Mouse (Mus musculus) adipocyte (in vitro differentiated cells): Measurements from ENCODE around the gene Whamm.

Experiments used
- DNase-seq: peaks from one replicate; pipeline ENCODE4 v3.0.0-alpha.2; 2016; ENCODE audit warnings: low spot score

Gene Whamm

DNA sequence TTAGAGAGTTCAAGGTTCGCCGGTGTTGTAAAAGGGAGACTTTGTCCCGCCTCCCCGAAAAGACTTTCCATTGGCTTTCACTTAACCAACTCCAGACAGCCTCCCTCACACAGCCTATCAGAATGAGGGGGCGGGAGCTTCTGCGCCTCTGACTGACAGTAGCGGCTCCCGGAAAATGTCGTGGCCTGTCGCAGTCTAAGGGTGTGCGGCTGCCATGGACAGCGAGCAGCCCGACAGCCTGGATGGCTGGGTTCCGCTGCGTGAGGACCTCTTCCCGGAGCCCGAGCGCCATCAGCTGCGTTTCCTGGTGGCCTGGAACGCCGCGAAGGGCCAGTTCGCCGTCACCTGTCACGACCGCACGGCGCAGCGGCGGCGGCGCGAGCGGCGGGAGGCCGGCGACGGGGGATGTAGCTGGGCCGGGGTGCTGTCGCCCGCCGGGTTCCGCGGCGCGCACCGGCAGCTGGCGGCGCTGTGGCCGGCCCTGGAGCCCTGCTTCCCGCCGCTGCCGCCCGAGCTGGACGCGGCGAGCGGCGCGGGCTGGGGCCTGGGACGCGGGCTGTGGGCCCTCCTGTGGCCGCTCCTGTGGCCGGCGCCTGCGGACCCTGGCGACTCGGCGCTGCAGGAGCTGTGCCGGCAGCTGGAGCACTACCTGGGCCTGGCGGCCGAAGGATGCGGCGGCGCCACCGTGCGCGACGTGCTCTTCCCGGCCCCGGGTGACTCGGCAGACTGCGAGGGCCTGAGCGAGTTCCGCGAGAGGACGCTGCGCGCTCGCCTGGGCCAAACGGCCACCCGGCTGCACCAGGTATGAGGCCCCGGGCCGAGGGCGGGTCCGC, at the start of gene Whamm:
Gene Whamm (plus strand): TSS at position 159 of the 833 bp plus-strand sequence.
- peak; percentile 94 for DNase-seq

DNA sequence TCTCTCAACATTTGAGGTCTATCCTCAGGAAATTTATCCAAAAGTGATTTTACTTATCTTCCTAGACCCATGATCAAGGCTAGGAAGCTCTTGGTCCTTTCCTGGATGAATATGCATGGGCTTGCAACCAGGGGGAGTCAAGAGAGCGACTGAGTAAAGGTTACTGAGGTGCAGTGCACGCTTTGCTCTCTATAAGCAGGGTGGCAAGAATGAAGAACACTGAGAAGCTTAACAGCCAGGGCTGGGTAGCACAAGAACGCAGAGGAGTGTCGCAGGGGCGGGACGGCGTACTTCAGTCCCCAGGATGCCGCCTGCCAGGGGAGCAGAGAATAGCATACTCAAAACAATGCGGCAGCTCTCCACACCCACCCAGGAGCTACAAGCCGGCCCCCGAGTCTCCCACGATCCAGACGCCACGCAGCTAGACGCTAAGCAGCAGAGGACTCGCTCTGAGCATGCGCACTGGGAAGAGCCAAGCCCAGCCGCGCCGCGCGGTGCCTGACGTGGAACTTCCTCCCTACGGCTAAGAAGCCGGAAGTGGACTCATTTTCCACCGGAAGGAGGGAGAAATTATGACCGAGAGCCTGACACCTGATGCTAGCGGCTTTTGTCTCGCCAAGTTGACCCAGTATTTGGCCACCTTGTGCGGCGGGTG, 47.9 kb upstream of the Whamm start:
- peak; percentile 90 for DNase-seq

DNA sequence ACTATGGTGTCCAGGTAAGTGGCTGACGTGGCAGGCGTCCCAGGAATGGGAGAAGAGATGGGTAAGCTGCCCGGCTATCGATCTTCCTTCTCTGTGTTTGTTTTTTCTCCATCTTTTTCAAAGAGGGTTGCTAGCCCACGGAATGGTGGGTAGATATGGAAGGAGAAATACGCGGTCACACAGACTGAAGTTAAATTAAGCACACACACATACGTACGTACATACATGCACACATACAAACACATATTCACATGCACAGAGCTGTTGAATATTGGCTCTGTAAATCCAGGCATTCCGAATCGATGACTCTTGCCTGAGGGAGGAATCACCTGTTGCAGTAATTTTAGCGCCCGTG, 47.4 kb upstream of the Whamm start:
- DNase-seq, result no peak

DNA sequence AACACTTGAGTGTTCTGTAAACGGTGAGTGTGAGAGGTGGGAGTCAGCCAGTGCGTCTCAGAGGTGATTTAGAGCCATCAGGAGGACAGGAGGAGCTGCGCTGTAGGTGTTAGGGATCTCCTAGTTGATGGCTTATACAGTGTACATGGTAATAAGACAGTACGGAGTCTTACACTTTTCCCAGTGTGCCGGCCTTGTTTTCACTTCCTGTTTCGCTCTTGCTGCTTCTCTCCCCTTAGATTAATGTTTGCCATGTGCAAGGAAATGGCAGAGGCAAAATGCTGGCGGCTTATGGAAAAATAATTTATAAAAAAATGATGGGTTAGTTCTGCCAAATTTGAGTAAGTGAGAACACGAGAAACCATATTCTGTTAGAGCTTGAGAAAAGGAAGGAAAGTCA, 42.1 kb upstream of the Whamm start:
- no peak for DNase-seq

DNA sequence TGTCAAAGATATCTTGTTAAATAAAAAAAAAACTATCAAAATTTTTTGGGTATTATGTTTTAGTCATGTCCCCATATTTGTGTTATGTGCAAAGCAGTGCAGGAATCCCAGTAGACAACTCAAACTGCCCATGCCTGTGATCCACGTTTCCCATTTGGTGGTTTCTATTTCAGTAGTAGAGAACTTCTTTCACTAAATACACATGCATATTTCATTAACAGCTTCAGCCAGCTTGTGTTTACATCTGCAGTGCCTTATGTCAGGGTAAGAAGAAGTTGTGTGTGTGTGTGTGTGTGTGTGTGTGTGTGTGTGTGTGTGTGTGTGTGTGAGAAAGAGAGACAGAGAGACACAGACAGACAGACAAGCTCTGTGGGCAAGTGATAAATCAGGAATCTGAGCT, 39.6 kb upstream of the Whamm start:
- DNase-seq, result no peak

DNA sequence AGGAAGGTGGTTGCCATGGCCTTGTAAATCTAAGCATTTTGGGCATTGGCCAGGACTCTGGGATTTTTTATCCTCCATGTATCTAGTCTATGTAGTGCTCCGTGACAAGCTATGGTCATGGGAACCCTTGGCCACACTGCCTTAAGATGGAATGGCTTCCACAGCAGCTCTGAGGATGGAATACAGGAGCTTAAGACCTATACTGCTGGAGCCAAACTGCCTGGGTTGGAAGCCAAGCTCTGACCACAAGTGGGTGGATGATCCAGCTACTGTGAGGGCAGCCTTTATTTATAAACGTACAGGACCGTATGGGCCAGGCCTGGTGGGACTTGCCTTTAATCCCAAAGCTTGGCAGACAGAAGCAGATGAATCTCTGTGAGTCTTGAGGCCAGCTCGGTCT, 34.6 kb upstream of the Whamm start:
- DNase-seq, result no peak

DNA sequence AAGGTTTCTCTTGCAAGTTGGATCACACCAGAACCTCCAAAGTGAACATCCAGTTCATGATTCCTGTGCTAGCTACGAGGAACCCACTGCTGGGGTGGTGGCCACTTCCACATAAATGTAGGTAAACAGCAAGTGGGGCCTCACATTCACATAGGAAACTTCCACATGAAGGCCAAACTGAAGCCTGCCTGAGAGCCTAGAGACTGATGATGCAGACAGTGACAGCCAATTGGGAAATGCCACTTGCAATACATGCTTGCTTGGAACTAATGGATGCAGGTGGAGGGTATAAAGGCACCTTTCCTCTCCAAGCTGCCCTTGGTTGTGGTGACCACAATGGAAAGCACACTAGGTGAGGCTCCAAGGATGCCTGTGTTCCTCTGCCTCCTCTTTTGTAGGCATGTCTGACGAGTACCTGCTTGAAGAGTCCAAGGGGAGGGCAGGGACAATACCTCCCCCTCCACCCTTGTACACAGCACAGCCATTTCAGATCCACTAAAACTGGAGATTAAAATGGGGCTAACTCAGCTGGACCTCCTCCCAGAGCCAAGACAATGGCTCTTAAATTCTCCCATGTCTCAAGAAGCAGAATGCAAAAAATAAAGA, 32.9 kb upstream of the Whamm start:
- peak; percentile 81 for DNase-seq

DNA sequence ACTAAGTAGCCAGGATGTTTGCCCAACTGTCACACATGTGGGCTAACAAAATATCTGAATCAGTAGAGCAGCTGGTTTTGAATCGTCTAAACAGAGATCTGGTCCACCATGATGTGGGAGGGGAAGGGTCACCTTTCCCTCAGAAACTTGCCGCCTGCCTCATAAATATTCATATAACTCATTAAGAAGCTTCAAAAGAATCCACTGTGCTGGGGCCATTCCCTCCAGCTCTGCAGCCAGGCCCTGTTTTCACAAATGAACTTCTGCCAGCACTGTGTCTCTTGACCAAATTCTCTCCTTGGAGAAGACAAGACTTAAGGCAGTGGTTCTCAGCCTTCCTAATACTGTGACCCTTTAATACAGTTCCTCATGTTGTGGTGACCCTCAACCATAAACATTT, 31.5 kb upstream of the Whamm start:
- peak; percentile 73 for DNase-seq

DNA sequence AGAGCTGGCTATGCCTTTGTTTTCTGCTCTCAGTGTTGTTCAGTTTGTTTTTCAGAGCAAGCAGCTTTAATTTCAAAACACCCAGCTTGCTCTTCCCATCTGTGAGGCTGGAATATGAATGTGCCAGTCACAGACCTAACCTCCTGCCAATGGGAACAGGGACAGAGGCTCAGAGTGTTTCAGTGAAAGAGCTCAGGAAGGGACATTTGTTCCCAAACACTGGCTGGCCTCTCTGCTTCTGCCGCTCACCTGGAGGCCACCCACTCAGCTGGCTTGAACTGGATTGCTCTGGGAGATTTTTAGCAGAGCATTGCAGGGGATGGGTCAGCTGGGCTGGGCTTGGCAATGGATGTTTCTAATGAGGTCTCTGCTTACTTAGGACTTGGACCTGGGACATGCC, 30.1 kb upstream of the Whamm start:
- peak; percentile 95 for DNase-seq

DNA sequence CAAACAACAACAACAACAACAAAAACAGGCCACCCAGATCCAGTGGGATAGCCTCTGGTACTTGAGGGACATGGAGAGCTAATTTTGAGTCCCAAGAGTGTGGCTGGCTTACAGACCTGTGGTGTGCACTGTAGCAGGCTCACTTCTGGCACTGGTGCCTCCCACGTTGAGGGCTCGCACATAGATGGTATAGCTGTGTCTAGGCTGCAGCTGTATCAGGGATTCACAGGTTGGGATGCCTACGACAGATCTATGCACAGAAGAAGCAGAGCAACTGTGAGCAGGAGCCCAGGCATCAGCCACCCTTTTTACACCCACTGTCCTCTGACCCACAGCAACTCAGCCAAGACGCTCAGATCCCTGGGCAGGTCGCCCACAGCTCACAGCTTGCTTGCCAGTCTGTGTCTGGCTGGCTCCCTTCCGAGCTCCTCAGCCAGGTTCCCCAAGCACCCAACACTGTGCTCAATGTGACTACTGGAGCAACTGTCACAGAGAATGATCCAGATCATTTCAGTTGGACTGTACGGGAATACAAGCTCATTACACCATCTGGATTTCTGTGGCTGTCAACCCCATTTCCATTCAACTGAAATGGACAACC, 29.0 kb upstream of the Whamm start:
- DNase-seq, result peak; percentile 97

DNA sequence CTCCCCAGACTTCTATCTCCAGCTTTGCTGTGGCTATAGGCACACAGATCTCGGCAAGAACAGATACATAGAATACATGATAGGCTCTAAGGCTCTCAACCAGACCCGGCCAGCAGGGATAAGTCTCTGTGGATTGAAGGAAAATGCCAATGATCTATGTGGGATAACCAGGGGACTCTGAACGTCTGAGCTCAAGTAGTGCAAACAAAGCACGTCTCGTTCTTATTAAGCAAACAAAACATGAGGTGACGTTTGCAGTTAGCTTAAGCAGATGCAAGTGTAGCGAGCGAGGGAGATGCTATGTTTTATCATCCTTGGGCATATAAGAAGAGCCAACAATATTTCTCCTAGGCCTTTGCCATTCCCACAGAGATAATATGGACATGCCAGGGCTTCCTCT, 28.1 kb upstream of the Whamm start:
- DNase-seq, result no peak

DNA sequence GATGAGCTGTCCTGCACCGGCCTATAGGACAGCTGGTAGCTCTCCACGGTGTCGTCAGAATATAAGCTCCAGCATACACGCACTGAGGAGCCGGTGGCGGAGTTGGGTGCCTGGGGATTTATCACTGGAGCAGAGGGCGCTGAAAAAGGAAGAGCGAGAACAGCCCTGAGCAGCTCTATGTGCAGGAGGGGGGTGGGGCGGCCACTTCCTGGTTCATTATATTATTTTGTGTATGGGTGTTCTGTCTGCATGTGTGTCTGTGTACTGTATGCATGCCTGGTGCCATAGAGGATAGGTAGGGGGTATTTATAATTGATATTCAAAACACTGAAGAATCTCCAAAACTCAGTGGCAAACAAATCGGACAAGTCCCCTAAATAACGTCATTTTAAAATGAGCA, 22.2 kb upstream of the Whamm start:
- DNase-seq, result no peak

DNA sequence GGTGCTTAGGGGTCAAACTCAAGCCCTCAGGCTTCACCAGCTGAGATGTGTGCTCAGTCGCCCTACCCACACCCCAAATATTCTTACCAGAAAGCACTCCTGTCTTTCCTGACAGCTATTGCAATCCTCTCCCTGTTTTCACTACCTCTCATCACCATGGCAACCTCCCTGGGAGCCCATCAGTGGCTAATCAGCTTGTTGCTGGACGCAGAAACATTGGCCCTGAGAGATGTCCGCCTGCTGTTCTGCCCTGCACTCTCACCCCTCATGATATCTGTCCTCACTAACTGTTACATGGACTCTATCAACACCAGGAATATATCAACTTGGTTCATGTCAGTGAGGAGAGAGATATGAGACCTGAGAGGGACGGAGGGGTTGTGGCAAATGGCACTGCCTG, 17.5 kb upstream of the Whamm start:
- DNase-seq, result no peak

DNA sequence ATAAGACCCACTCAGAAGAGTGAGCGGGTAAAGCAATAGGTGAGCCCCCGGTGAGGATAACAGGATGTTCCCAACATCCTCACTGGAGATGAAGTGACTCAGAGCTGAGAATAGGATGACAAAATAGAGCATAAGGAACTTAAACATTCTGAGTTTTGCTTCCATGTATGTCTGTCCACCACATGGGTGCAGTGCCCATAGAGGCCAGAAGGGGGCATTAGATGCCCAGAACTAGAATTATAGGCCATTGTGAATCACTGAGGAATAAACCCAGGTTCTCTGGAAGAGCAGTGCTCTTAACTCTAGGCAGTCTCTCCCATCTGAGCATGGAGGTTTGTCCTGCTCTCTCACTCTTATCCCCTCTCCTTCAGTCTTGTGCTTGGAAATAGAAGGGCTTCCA, 16.7 kb upstream of the Whamm start:
- no peak for DNase-seq

DNA sequence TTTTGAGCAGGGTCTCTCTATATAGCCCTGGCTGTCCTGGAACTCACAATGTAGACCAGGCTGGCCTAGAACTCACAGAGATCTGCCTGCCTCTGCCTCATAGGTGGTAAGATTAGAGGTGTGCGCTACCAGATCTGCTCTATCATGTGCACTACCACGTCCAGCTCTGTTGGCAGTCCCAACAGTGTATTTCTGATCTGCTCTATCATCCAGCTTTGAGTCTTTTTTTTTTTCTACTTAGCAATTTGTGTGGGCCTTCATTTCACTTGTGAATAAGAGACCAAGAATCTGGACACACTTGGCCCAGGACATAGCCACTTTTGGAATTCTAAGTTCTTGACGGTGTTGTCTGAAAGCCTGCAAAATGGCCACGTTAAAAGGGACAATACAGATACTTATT, 14.2 kb upstream of the Whamm start:
- no peak for DNase-seq

DNA sequence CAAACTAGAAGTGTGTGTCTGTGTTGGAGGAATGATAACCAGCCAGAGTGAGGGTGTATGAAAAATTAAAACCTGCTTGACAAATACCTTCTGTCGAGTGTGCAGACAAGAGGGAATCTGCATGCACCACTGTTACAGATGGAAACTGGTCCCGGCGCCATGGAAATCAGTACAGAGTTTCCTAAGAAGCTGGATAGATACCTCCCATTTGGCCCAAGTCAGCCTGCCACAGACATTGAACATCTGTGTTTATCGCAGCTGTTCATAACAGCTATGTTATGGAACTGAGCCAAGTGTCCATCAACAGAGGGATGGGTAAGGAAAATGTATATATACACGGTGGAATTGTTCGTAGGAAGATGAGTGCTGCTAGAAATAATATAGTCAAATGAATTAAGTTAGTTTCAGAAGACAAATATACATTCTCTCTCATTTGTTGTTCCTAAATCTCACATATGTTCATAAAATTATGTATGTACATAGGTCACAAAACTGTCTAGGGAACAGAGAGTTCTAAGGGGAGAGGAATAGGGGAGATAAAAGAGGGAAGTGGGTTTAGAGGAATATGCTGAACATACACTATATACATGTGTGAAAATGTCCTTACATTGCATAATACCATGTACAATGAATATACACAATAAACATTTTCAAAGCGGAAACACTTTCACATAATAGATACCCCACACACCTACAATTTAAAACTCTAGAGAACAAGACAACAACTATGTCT, 13.6 kb upstream of the Whamm start:
- DNase-seq, result no peak

DNA sequence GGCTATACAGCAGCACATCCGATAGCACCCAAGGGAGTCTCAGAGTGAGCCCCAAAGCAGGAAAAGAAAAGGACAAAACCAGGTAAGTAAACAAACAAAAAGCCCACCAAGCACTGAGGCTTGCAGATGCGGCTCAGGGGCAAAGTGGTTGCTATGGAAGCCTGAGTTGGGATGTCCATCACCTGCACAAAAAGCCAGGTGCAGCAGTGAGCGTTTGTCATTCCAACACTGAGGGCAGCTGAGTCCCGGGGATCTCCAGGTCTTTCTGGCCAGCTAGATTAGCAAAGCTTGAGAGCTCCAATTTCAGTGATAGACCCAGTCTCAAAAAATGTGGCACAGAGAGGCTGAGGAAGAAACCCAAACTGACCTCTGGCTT, 13.1 kb upstream of the Whamm start:
- DNase-seq, result no peak

DNA sequence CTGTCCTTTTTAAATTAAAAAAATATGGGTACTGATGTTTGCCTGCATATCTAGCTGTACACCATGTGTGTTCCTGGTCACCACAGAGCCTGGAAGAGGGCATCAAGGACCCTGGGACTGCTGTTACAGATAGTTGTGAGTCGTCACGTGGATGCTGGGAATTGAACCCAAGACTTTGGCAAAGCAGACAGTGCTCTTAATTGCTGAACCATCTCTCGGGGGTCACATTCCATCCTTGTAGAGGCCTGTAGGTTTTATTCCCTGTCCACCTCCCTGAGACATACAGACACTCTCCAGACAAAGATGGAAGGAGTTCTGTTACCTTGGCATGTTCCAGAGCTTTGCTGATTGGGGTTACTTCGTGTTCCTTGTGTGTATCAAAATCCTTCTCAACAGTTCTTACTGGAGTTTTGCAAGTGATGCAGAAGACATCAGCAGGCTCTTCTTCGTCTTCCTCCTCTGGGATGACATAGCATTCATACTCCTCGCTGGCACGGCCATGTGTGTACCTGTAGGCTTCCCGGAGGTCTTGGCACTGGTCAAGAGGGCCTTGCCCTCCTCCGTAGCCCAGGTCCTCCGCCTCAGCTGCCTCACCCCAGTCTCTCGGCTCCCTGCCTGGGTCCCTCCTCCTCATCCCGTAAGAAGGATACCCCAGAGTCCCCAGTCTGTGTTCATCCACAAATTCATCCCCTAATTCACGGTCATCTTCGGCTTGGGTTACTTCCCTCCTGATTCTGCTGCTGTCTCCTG, 11.7 kb upstream of the Whamm start:
- DNase-seq, result no peak

DNA sequence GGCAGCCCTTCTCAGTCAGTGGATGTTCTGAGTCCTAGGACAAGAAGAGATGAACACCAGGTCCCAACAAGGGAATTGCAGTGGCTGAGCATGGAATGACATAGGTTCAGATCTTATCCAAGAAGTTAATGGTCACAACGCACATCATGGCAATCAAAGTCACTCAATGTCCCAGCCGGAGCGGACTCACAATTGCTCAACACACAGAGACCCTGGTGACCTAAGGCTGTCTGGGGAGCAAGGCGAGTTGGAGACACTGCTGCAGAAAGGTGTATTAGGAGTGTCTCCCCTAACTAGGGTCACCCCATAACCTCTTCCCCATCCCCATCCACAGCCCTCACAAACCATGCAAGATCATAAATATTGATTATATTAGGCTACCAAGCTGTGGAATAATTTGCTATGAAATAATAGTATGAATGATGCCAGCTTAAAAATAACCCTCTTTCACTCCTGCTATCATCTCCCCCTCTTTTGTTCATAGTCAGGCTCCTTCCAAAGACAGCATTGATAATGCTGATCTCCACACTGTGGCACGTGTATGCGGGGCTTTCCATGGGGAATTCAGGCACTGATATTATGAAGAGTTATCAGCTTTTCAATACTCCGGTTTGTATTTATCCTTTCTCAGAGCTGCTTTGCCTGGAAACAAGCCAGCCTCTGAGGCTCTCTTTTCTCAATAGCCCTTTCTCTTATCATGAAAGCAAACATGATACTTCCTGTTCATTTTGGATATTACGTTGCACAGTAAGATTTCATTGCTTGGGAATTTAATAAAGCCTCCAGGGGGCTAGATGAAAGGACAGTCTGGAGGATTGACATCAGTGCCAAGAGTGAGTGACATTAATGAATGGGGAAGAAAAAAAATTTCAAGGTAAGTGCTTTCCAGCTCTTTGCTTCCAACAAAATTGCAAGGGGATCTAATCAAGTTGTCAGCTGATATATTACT, 10.7 kb upstream of the Whamm start:
- no peak for DNase-seq

DNA sequence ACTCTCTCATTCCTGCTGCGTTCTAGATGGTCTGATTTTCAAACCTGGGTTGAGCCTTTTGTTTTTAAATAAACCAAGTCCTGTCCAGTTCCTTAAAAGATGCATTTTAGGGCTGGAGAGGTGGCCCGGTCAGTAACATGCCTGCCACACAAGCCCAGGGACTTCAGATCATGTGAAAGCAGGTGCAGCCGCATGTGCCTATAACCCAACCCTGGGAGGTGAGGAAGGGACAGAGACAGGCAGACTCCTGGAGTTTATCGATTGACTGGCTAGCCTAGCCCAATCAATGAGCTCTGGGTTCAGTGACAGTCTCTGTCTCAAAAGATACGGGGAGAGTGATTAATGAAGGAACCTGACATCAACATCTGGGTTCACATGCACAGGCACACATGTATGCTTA, 9.9 kb upstream of the Whamm start:
- no peak for DNase-seq
